Mouse (Mus musculus) right cerebral cortex, postnatal 10 days (tissue): Measurements from ENCODE around the gene Thy1.

Experiments used
- DNase-seq, 2 experiments: peaks; one replicate each; pipeline ENCODE4 v3.0.0; 2021; ENCODE audit warnings: low spot score in 2 of 2

Gene Thy1

GRCm38 (mm10) chr9:44067241-44067959, 24.2 kb downstream of the Thy1 start:
- DNase-seq, result no peak

- peak in 1 of 2 experiments; percentile 39 for DNase-seq
Measured at GRCm38 (mm10) chr9:44067960-44068330, 24.8 kb downstream of the Thy1 start.

- DNase-seq, result peak in 1 of 2 experiments; percentile 21
Measured at GRCm38 (mm10) chr9:44069252-44069651, 26.1 kb downstream of the Thy1 start.

- peak in 1 of 2 experiments; percentile 26 for DNase-seq
Measured at GRCm38 (mm10) chr9:44070113-44070843, 27.1 kb downstream of the Thy1 start.

- no peak for DNase-seq
Measured at GRCm38 (mm10) chr9:44070844-44071231, 27.7 kb downstream of the Thy1 start.

GRCm38 (mm10) chr9:44071914-44072598, 28.9 kb downstream of the Thy1 start:
- peak; percentile 72 to 83 for DNase-seq

GRCm38 (mm10) chr9:44072599-44072915, 29.4 kb downstream of the Thy1 start:
- DNase-seq, result peak in 1 of 2 experiments; percentile 65

GRCm38 (mm10) chr9:44073115-44073514, 29.9 kb downstream of the Thy1 start:
- DNase-seq, result peak in 1 of 2 experiments; percentile 27

GRCm38 (mm10) chr9:44074395-44075275, 31.5 kb downstream of the Thy1 start:
- DNase-seq, result peak in 1 of 2 experiments; percentile 26

GRCm38 (mm10) chr9:44075276-44075995, 32.3 kb downstream of the Thy1 start:
- DNase-seq, result peak in 1 of 2 experiments; percentile 27

- DNase-seq, result peak in 1 of 2 experiments; percentile 26
Measured at GRCm38 (mm10) chr9:44075996-44076763, 33.0 kb downstream of the Thy1 start.

GRCm38 (mm10) chr9:44076764-44077120, 33.6 kb downstream of the Thy1 start:
- DNase-seq, result peak; percentile 67 to 74

GRCm38 (mm10) chr9:44077266-44077910, 34.2 kb downstream of the Thy1 start:
- DNase-seq, result no peak

- no peak for DNase-seq
Measured at GRCm38 (mm10) chr9:44078136-44078797, 35.1 kb downstream of the Thy1 start.

- peak; percentile 78 to 79 for DNase-seq
Measured at GRCm38 (mm10) chr9:44078955-44079756, 36.0 kb downstream of the Thy1 start.

GRCm38 (mm10) chr9:44079997-44080780, 37.0 kb downstream of the Thy1 start:
- no peak for DNase-seq

GRCm38 (mm10) chr9:44080953-44081352, 37.8 kb downstream of the Thy1 start:
- DNase-seq, result peak in 1 of 2 experiments; percentile 52
